Mouse (Mus musculus) small intestine, adult 2 months (tissue): ENCODE results near the gene Gm21762.
"Not testable (repeated sequence)": the region's sequence is repeated elsewhere in the genome, so short reads cannot be mapped to it uniquely, and the experiment has no call there.

Experiments used
- CTCF ChIP-seq: fragments of 200-500 bp; IDR thresholded peaks from 2 replicates; pipeline ENCODE4 v1.5.1; 2012; ENCODE audit warnings: low read depth, mild to moderate bottlenecking, control low read depth, inconsistent platforms, low read length, moderate library complexity, mixed read lengths; ENCODE audit not compliant: insufficient replicate concordance, insufficient read length; ENCODE audit errors: extremely low read depth
- POLR2A ChIP-seq: fragments of 200-500 bp; IDR thresholded peaks from 2 replicates; pipeline ENCODE4 v1.6.1; 2012; ENCODE audit warnings: low read depth, mild to moderate bottlenecking, control low read depth, inconsistent platforms, low read length, moderate library complexity

GRCm38 (mm10) chr13:120258817-120259658 is 43.3 kb upstream of the Gm21762 start:
- not testable (repeated sequence) for TF ChIP-seq POLR2A, CTCF
